Mouse (Mus musculus): ENCODE data around the gene Meaf6. TPM values are rescaled to one million over a fixed set of nuclear protein-coding genes. Genes with fewer than 3 reads are reported as not detected.
A peak's percentile ranks its signal among the peaks of the same experiment; 100 is the strongest.

Gene Meaf6
- polyA plus RNA-seq, 1 experiment, result 140 TPM

DNA sequence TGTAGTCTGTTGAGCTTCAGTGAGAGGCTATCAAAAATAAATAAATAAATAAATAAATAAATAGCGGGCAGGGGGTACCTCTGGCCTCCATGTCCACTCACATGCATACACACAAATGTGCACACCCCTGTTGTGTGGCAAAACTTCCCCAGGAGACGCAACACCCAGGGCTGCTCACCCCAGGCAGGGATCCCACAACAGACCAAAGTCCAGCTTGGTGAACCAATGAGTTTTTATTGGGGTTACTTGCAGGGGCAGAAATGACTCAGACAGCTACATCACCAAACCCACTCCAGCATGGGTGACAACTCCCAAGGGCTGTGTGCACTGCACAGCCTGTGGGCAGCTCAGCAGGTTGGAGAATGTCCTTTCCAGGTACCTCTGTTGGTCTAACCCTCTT lies 7.2 kb upstream of the Meaf6 start:
- DNase-seq (ENCODE audit: low read depth), result no peak
- TF ChIP-seq CTCF (IDR thresholded peaks at IDR 0.05; ENCODE audit: borderline replicate concordance, extremely low read depth, insufficient read depth, insufficient read length) (no peak), POLR2A (IDR thresholded peaks at IDR 0.05; ENCODE audit: borderline replicate concordance, extremely low read depth, insufficient read depth, insufficient read length, poor library complexity, severe bottlenecking) (no peak)

DNA sequence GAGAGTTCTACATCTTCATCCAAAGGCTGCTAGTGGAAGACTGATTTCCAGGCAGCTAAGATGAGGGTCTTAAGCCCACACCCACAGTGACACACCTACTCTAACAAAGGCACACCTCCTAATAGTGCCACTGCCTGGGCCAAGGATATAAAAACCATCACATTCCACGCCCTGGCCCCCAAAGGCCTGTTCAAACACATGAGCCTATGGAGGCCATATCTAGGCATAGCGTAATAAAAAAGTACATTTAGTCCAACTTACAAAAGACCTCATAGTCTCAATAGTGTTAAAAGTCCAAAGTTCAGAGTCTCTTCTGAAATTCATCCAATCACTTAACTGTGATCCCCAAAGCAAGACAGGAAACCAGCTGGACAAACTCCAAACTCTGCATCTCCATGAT lies 6.2 kb upstream of the Meaf6 start:
- DNase-seq (ENCODE audit: low read depth), result no peak

DNA sequence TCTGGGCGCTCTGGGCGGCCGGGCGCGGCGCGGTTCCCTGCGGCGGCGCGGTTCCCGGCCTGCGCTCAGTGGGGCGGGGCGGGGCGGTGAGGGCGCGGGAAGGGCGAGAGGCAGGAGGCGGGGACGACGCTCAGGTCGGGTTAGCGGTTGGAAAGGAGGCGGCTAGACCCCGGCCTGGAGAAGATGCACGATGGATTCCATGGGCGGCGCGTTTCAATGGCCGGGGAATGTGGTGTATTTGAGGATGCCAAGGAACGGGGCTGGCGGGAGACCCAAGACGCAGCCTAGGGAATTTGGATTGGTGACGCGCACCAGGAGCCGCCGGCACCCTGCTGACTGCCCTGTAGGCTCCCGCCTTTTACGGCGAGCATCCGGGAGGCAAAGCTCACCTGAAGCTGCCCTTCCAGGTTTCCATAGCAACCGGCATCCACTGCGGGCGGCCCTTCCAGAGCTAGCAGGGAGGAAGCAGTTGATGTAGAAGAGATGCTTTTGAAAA lies 460 bp downstream of the Meaf6 start:
- DNase-seq (ENCODE audit: low read depth), result peak; percentile 91
- TF ChIP-seq CTCF (IDR thresholded peaks at IDR 0.05; ENCODE audit: borderline replicate concordance, extremely low read depth, insufficient read depth, insufficient read length) (no peak), POLR2A (IDR thresholded peaks at IDR 0.05; ENCODE audit: borderline replicate concordance, extremely low read depth, insufficient read depth, insufficient read length, poor library complexity, severe bottlenecking) (no peak)

More for the DNA sequence above, 6.2 kb upstream of the Meaf6 start:
- TF ChIP-seq POLR2A (IDR thresholded peaks at IDR 0.05; ENCODE audit: borderline replicate concordance, extremely low read depth, insufficient read depth, insufficient read length, poor library complexity, severe bottlenecking), result no peak

DNA sequence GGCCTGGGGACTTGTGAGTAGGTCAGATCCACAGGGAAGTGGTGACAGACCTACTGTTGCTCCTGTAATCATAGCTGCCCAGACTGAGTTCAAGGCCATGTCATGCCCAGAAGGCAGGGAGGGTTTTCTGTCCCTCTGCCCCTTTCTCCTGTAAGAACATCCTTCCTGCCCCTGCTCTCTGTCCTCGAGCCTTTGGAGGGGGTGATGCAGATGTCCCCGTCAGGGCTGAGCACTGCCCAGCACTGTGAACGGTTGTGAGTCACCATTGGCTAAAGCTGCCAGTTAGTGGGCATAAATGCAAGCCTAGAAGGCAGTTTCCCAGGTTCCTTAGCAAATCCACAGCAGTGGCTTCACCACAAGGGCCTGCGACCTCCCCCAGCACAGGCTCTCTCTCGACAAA lies 8.1 kb downstream of the Meaf6 start:
- no peak for DNase-seq (ENCODE audit: low read depth)
- no peak for TF ChIP-seq CTCF (IDR thresholded peaks at IDR 0.05; ENCODE audit: borderline replicate concordance, extremely low read depth, insufficient read depth, insufficient read length)
- no peak for TF ChIP-seq POLR2A (IDR thresholded peaks at IDR 0.05; ENCODE audit: borderline replicate concordance, extremely low read depth, insufficient read depth, insufficient read length, poor library complexity, severe bottlenecking)

DNA sequence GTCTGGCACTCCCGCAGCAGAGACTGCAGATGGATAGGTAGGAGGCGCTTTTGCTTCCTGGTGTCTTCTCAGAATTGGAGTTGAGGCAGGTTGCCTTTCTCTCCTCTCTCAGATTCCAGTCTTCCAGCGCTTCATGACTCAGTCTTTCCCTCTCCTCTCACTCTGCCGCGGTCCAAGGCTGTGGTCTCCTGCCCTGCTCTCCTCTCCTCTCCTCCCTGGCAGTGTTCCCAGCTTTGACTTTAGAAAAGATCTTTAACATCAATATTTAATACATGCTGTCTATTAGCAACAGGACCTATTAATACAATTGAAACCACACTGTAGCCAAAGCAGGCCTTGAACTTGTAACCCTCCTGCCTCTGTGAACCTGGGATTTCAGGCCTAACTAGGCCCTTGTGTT lies 11.1 kb downstream of the Meaf6 start:
- DNase-seq (ENCODE audit: low read depth), result no peak
- TF ChIP-seq CTCF (IDR thresholded peaks at IDR 0.05; ENCODE audit: borderline replicate concordance, extremely low read depth, insufficient read depth, insufficient read length) (no peak), POLR2A (IDR thresholded peaks at IDR 0.05; ENCODE audit: borderline replicate concordance, extremely low read depth, insufficient read depth, insufficient read length, poor library complexity, severe bottlenecking) (no peak)

DNA sequence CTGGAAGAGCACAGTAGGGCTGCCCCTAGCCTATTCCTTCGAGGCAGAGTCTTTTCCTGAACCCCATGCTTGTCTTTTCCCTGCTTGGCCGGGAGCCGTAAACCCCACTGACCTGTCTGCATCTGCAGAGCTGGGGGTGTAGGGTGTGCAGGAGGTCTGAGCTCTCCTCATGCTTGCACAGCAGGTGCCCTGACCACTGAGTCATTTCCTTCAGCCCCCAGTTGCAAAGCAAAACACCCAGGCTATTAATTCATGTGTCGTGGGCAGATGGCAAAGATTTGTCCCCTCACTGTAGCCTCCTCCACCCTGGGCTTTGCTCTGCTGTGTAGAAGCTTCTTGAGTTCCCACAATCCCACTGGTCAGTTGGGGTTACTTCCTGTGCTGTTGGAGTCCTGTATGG lies 12.5 kb downstream of the Meaf6 start:
- TF ChIP-seq POLR2A (IDR thresholded peaks at IDR 0.05; ENCODE audit: borderline replicate concordance, extremely low read depth, insufficient read depth, insufficient read length, poor library complexity, severe bottlenecking), result no peak
- no peak for DNase-seq (ENCODE audit: low read depth)

DNA sequence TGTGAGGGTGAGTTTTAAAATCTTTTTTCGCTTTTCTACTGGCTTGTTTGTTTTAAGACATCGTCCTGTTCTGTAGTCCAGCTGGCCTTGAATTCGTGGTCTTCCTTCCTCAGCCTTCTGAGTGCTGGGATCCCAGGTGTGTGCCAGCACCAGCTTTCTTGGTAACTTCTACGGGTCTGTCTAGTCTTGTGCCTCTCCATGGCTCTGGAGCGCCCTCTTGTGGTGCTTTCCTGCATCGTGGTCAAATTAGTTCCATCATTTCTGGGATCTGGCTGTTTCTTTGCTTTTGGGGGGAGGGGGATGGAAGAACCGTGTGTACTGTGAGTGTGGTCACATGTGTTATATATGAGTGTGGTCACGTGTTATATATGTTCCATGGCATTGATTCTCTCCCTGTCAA lies 14.5 kb downstream of the Meaf6 start:
- peak; percentile 87 for DNase-seq (ENCODE audit: low read depth)
- TF ChIP-seq POLR2A (IDR thresholded peaks at IDR 0.05; ENCODE audit: borderline replicate concordance, extremely low read depth, insufficient read depth, insufficient read length, poor library complexity, severe bottlenecking) (no peak), CTCF (IDR thresholded peaks at IDR 0.05; ENCODE audit: borderline replicate concordance, extremely low read depth, insufficient read depth, insufficient read length) (peak; percentile 94)

DNA sequence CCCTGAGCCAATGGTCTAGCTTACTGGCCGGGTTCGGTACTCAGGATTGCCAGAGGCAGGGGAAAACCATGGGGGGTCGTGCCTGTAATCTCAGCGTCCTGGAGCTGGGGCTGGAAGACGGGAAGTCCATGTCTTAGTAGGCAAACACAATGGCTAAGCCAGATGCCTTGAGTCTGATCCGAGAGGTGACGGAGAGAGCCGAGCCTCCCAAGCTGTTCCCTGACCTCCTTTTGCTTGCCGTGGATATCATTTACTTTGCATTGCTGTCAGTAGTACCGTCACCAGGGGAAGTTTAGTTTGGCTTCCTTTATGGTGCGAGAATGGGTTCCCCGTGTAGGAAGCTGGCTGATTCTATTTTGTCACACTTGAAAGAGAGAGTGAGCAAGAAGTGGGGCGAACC lies 16.4 kb downstream of the Meaf6 start:
- TF ChIP-seq CTCF (IDR thresholded peaks at IDR 0.05; ENCODE audit: borderline replicate concordance, extremely low read depth, insufficient read depth, insufficient read length) (no peak), POLR2A (IDR thresholded peaks at IDR 0.05; ENCODE audit: borderline replicate concordance, extremely low read depth, insufficient read depth, insufficient read length, poor library complexity, severe bottlenecking) (no peak)
- no peak for DNase-seq (ENCODE audit: low read depth)

DNA sequence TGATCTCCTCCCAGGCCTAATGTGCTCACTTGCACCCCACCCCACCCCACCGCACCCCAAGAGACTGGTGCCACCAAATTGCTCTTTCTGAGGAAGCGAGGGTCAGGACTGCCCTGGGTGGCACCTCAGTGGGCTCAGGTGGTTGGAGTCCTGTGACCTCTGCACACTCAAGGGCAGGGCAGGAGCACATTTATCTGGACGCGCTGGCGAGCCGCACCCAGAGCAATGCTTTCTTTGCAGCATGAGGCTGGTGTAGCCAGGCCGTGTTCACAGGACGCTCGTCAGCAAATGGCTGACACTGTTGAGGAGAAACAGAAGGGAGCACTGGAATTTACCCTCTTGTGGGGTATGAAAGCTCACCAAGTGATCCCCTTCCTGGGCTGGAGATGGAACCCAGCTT lies 20.4 kb downstream of the Meaf6 start:
- DNase-seq (ENCODE audit: low read depth), result no peak
- TF ChIP-seq POLR2A (IDR thresholded peaks at IDR 0.05; ENCODE audit: borderline replicate concordance, extremely low read depth, insufficient read depth, insufficient read length, poor library complexity, severe bottlenecking) (no peak), CTCF (IDR thresholded peaks at IDR 0.05; ENCODE audit: borderline replicate concordance, extremely low read depth, insufficient read depth, insufficient read length) (no peak)

DNA sequence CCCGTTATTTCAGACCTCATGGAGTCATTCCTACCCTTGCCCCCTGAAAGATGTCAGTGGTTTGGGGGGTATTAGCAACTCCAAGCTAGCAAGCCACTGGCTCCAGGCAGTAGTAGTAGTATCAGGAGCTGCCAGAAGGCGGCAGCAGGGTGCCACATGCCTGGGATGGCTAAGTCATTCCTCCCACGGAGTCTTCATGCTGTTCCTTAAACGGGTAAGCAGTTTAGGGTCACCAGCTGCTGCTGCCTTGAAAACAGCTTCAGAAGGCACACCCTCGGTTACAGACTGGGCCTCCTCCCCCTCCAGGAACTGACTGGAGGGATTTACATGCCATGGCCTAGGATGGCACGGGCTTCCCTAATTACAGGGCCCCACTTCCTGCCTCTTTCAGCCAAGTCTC lies 29.7 kb downstream of the Meaf6 start:
- peak; percentile 85 for TF ChIP-seq CTCF (IDR thresholded peaks at IDR 0.05; ENCODE audit: borderline replicate concordance, extremely low read depth, insufficient read depth, insufficient read length)
- TF ChIP-seq POLR2A (IDR thresholded peaks at IDR 0.05; ENCODE audit: borderline replicate concordance, extremely low read depth, insufficient read depth, insufficient read length, poor library complexity, severe bottlenecking), result no peak
- DNase-seq (ENCODE audit: low read depth), result peak; percentile 85

DNA sequence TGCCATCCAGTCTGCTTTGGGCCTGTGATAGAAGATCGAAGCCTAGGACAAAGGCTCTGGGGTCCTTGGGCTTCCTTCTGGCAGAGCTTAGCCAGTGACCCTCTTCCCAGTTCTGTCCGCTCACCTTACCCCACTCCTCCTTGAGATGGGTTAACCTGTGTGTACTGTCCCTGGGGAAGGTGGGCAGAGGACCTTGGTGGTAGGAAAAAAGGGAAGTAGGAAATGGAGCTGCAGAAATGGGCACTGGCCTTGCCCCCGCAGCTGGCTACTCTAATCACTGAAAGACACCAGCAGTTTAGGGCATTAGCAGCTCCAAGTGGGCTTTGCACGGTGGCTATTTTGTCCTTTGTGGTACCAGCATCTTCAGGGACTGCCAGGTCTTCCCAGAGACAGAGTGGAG lies 30.1 kb downstream of the Meaf6 start:
- no peak for TF ChIP-seq POLR2A (IDR thresholded peaks at IDR 0.05; ENCODE audit: borderline replicate concordance, extremely low read depth, insufficient read depth, insufficient read length, poor library complexity, severe bottlenecking)
- TF ChIP-seq CTCF (IDR thresholded peaks at IDR 0.05; ENCODE audit: borderline replicate concordance, extremely low read depth, insufficient read depth, insufficient read length), result no peak
- DNase-seq (ENCODE audit: low read depth), result no peak

DNA sequence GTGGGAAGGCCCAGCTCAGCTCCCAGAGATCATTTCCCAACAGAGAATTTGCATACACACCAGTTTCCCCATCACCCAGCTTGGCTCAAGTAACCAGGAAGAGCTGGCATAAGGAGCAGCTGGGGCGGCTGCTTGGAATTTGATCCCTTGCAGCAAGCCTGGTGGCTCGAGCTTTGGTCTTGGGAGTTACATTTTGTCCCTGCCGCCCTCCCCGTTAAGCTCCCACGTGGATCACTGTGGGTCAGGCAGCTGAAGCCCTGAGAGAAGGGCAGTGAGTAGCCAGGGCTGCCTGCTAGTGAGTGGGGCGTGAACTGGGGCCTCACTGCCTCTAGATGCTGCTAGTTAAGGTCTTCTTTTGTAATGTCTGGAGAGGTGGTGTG lies 30.8 kb downstream of the Meaf6 start:
- DNase-seq (ENCODE audit: low read depth), result peak; percentile 30

More for the DNA sequence above, 30.8 kb downstream of the Meaf6 start:
- TF ChIP-seq POLR2A (IDR thresholded peaks at IDR 0.05; ENCODE audit: borderline replicate concordance, extremely low read depth, insufficient read depth, insufficient read length, poor library complexity, severe bottlenecking) (no peak), CTCF (IDR thresholded peaks at IDR 0.05; ENCODE audit: borderline replicate concordance, extremely low read depth, insufficient read depth, insufficient read length) (no peak)
